Mouse (Mus musculus) bone marrow macrophage, adult 2 months (primary cell): ENCODE measurements around the gene Naa30. TPM values are rescaled to one million over a fixed set of nuclear protein-coding genes. Genes with fewer than 3 reads are reported as not detected.
"Not testable (repeated sequence)": the region's sequence is repeated elsewhere in the genome, so short reads cannot be mapped to it uniquely, and the experiment has no call there.

Source experiments
- H3K27ac ChIP-seq: 2 replicates; pipeline ENCODE4 v1.5.1; 2012; ENCODE audit warnings: low read depth, low read length; ENCODE audit not compliant: insufficient read depth
- H3K4me1 ChIP-seq: 2 replicates; pipeline ENCODE4 v1.6.1; 2012; ENCODE audit warnings: low read length; ENCODE audit not compliant: control insufficient read depth, insufficient read depth
- H3K4me3 ChIP-seq: 2 replicates; pipeline ENCODE4 v1.5.1; 2012; ENCODE audit warnings: mild to moderate bottlenecking, low read length, moderate library complexity; ENCODE audit not compliant: insufficient read depth
- CTCF ChIP-seq: IDR thresholded peaks from 2 replicates; pipeline ENCODE4 v1.5.1; 2012; ENCODE audit warnings: low read depth, mild to moderate bottlenecking, low read length, moderate library complexity
- POLR2A ChIP-seq: IDR thresholded peaks from 2 replicates; pipeline ENCODE4 v1.6.1; 2012; ENCODE audit warnings: mild to moderate bottlenecking, low read depth, low read length, borderline replicate concordance
- polyA plus RNA-seq: library from polyadenylated mRNA; stranded (reverse); fragments of >200 nt; gene quantifications from 2 replicates; pipeline ENCODE4 v1.2.4, GENCODE M21; 2012; ENCODE audit not compliant: missing spikeins, insufficient read depth, insufficient read length

The Naa30 gene
- polyA plus RNA-seq, 1 experiment = 18.4 TPM

GRCm38 (mm10) chr14:49171286-49171685 lies 740 bp upstream of the Naa30 start:
- H3K4me1 ChIP-seq = peaks cover 12% of the 10 kb centered on the region
- TF ChIP-seq CTCF (no peak), POLR2A (no peak)
- H3K4me3 ChIP-seq = peak overlapping the region; percentile 63
- peak overlapping the region; percentile 49; the same call in 1 of the 2 replicates for H3K27ac ChIP-seq

- peak overlapping the region; percentile 81 for H3K4me3 ChIP-seq
- peak overlapping the region; percentile 13; the same call in 1 of the 2 replicates for H3K27ac ChIP-seq
- TF ChIP-seq POLR2A = no peak
- TF ChIP-seq CTCF = no peak
- H3K4me1 ChIP-seq = peaks cover 12% of the 10 kb centered on the region
These were observed 559 bp downstream of the Naa30 start for GRCm38 (mm10) chr14:49172582-49172988.

DNA sequence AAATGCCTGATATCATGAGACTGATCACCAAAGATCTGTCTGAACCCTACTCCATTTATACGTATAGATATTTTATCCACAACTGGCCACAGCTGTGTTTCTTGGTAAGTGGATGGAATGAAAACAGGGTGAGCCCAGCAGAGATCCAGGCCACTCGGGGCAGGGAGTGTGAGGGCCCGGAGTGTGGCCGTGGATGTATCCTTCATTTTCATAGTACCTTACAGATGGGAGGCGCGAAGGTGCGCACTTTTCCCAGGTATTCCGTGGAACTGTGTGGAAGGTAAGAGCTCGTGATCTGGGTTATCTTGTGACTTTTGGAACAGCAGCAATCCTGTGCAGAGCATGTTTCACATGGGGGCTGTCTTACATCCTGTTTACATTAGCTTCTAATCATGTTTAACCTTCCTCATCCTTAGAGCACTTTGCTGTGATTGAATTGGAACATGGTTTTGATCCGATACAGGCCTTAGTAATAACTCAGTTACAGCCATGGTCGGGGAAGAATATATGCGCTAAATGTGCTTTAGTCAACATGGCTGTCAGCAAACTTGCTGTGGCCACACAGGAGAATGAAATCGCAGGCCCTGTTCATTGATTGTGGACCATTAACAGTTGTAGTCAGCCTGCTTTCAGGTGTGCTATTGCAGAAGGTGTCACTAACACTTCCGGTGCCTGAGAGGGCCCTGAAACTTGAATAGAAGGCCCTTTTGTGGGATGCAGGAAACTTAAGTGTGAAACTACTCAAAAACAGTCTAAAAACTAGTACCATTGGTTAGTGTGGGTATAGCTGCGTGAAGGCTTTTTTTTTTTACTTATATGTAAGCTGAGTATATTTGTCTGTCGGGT lies 1.5 kb downstream of the Naa30 start:
- no peak for TF ChIP-seq POLR2A
- TF ChIP-seq CTCF = no peak
- Histone ChIP-seq H3K4me1 (peaks cover 12% of the 10 kb centered on the region), H3K27ac (no peak overlapping the region), H3K4me3 (peak overlapping the region; percentile 81)

DNA sequence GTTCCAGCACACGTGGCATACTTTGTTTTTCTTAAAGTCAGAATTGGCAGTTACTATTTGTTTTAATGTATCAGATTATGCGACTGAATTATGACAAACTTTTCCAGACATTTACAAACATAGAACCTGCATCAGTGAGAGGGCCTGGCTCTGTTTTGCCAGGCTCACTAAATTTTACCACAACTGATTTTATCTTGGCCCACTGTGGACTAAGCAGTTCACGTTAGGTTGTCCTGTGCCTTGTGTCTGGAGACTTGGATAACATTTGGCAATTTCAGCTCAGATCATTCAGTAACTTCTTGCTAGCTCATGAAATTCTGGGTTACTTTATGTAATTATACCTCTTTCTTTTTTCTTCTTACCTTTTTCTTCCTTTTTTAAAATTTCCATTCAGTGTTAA lies 7.7 kb downstream of the Naa30 start:
- no peak overlapping the region for H3K4me3 ChIP-seq
- H3K4me1 ChIP-seq = peaks cover 2% of the 10 kb centered on the region
- H3K27ac ChIP-seq = no peak overlapping the region
- TF ChIP-seq POLR2A (no peak), CTCF (no peak)

DNA sequence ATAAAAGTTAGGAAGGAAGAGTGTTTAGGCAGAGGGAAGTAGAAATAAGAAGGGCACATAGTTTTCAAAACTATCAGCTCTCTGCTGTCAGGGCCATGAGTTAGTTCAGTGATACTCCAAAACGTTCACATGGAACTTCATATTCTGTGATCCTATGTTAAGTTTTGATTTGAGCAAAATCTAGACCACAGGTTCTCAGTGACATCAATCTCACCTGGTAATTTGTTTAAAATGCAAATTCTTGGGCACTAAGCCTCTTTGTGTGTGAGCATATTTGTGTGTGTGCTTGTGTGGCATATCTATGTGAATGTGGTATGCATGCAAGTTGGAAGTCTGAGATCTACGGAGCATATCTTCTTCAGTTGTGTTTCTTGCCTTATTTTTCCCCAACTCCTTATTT lies 14.2 kb downstream of the Naa30 start:
- H3K27ac ChIP-seq = no peak overlapping the region
- TF ChIP-seq POLR2A = no peak
- H3K4me1 ChIP-seq = no peaks in the 10 kb centered on the region
- no peak overlapping the region for H3K4me3 ChIP-seq

- no peak overlapping the region for H3K27ac ChIP-seq
- H3K4me3 ChIP-seq = no peak overlapping the region
- no peaks in the 10 kb centered on the region for H3K4me1 ChIP-seq
- TF ChIP-seq POLR2A (no peak), CTCF (no peak)
These were observed 25.1 kb downstream of the Naa30 start for GRCm38 (mm10) chr14:49197031-49197527.

GRCm38 (mm10) chr14:49201073-49201778 lies 29.2 kb downstream of the Naa30 start:
- Histone ChIP-seq H3K27ac (no peak overlapping the region), H3K4me1 (no peaks in the 10 kb centered on the region), H3K4me3 (no peak overlapping the region)
- no peak for TF ChIP-seq POLR2A
- TF ChIP-seq CTCF = no peak

GRCm38 (mm10) chr14:49210215-49210614 lies 38.2 kb downstream of the Naa30 start:
- not testable (repeated sequence) for H3K4me3 ChIP-seq, H3K27ac ChIP-seq, H3K4me1 ChIP-seq

GRCm38 (mm10) chr14:49218677-49219076 lies 46.7 kb downstream of the Naa30 start:
- Histone ChIP-seq H3K4me3 (no peak overlapping the region), H3K4me1 (no peaks in the 10 kb centered on the region), H3K27ac (no peak overlapping the region)
- TF ChIP-seq CTCF = no peak
- no peak for TF ChIP-seq POLR2A

- not testable (repeated sequence) for H3K4me1 ChIP-seq, H3K27ac ChIP-seq, H3K4me3 ChIP-seq
These were observed 47.5 kb downstream of the Naa30 start for GRCm38 (mm10) chr14:49219466-49220022.
